Mouse (Mus musculus) midbrain, embryonic 10.5 days (tissue): ENCODE results near the gene Tead1. TPM values are rescaled to one million over a fixed set of nuclear protein-coding genes. Genes with fewer than 3 reads are reported as not detected.
"Not testable (repeated sequence)": the region's sequence is repeated elsewhere in the genome, so short reads cannot be mapped to it uniquely, and the experiment has no call there.

Source experiments
- DNase-seq: peaks from one replicate; pipeline ENCODE4 v3.0.0-alpha.2; 2017; ENCODE audit warnings: low spot score
- H3K27ac ChIP-seq: fragments of 300-500 bp; sonication (generic); replicated peaks from 2 replicates; pipeline ENCODE4 v1.5.1; 2016; ENCODE audit warnings: mild to moderate bottlenecking
- H3K27me3 ChIP-seq: fragments of 300-500 bp; sonication (generic); 2 replicates; pipeline ENCODE4 v1.6.1; 2016; ENCODE audit warnings: low read depth, mild to moderate bottlenecking; ENCODE audit not compliant: poor library complexity, severe bottlenecking
- H3K36me3 ChIP-seq: fragments of 300-500 bp; sonication (generic); 2 replicates; pipeline ENCODE4 v1.6.1; 2016; ENCODE audit warnings: mild to moderate bottlenecking, moderate library complexity
- H3K4me1 ChIP-seq: fragments of 300-500 bp; sonication (generic); 2 replicates; pipeline ENCODE4 v1.6.1; 2016
- H3K4me3 ChIP-seq: fragments of 300-500 bp; sonication (generic); 2 replicates; pipeline ENCODE4 v1.5.1; 2016; ENCODE audit warnings: mild to moderate bottlenecking, moderate library complexity
- H3K9me3 ChIP-seq: fragments of 300-500 bp; sonication (generic); replicated peaks from 2 replicates; pipeline ENCODE4 v1.6.1; 2016; ENCODE audit warnings: mild to moderate bottlenecking
- WGBS: fragments of 180-500 bp; shearing (Covaris S2); methylation state at CpG from one replicate; pipeline ENCODE4 v1.1.7; 2016; 5-methylcytosine and 5-hydroxymethylcytosine counted together
- polyA plus RNA-seq: library from polyadenylated mRNA; unstranded; fragments of >200 nt; fragmentation: Nextera tagmentation; extraction: Ambion mirVana; gene quantifications from 2 replicates; pipeline ENCODE4 v1.2.1, GENCODE M21; 2016

Gene Tead1
- polyA plus RNA-seq, 1 experiment from 2014 or later, result 17.1 TPM

DNA sequence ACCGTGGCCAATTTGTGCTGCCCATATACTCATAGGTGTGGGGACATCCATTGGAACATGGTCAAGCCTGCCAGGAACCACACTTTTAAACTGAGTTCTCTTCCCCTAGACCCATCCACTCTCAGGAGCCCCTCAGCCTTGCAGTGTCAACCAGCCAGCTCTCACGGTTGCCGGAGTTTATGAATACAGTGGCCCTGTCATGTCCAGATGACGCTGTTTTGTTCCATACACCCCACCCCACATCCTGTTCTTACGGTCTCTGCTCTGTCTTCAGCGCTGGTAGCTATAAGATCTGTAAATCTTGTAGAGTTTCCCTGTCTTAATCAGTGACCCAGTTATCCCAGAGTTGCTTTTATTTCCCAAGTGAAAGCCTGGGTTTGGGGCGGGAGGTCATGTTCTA is 222.6 kb downstream of the Tead1 start:
- Histone ChIP-seq H3K36me3 (peaks cover 77% of the 10 kb centered on the region), H3K27me3 (no peaks in the 10 kb centered on the region), H3K4me3 (no peak overlapping the region), H3K4me1 (0 out of 2 replicates have a peak, but pooled peaks cover 2% of the 10 kb centered on the region), H3K9me3 (no peaks in the 10 kb centered on the region), H3K27ac (no peak overlapping the region)
- no peak for DNase-seq
- 95% methylated on average over 7 of the region's 7 CpGs for WGBS

- 85% methylated on average over 5 of the region's 5 CpGs for WGBS
- no peak overlapping the region for H3K27ac ChIP-seq
Observed at GRCm38 (mm10) chr7:112906848-112907247, 227.7 kb downstream of the Tead1 start.

GRCm38 (mm10) chr7:112907468-112907867 is 228.3 kb downstream of the Tead1 start:
- no peaks in the 10 kb centered on the region for H3K27me3 ChIP-seq
- H3K4me3 ChIP-seq, result no peak overlapping the region
- H3K4me1 ChIP-seq, result peaks cover 25% of the 10 kb centered on the region
- 83% methylated on average over 2 of the region's 2 CpGs for WGBS
- peaks cover 22% of the 10 kb centered on the region for H3K36me3 ChIP-seq
- H3K9me3 ChIP-seq, result no peaks in the 10 kb centered on the region
- DNase-seq, result no peak
- H3K27ac ChIP-seq, result no peak overlapping the region

More at GRCm38 (mm10) chr7:112906848-112907247, 227.7 kb downstream of the Tead1 start:
- peaks cover 28% of the 10 kb centered on the region for H3K36me3 ChIP-seq
- no peak for DNase-seq
- no peak overlapping the region for H3K4me3 ChIP-seq
- H3K27me3 ChIP-seq, result no peaks in the 10 kb centered on the region
- H3K9me3 ChIP-seq, result no peaks in the 10 kb centered on the region
- peaks cover 26% of the 10 kb centered on the region for H3K4me1 ChIP-seq

GRCm38 (mm10) chr7:112909164-112909563 is 230.0 kb downstream of the Tead1 start:
- WGBS, result 86% methylated on average over 10 of the region's 10 CpGs

DNA sequence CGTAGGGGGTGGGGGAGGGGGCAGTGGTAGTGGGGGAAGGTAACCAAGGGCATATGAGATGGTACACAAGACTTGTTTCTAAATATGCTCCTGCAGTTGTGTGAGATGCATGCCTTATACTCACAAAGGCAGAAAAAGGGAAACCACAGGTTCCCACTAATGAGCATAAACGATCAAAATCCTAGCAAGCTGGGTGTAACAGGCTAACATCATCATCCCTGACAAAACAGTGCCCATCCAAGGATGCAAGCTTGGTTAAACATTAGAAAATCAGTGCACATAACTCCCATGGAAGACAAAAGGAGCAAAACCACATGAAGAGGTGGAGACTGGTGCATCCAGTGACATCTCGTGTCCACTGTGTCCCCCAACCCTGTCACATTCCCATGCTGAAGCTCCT is 233.9 kb downstream of the Tead1 start:
- H3K4me1 ChIP-seq, result peaks cover 41% of the 10 kb centered on the region
- H3K9me3 ChIP-seq, result no peaks in the 10 kb centered on the region
- H3K36me3 ChIP-seq, result no peaks in the 10 kb centered on the region
- no peak for DNase-seq
- H3K4me3 ChIP-seq, result no peak overlapping the region
- no peak overlapping the region for H3K27ac ChIP-seq
- no peaks in the 10 kb centered on the region for H3K27me3 ChIP-seq
- WGBS, result 88% methylated on average over 3 of the region's 3 CpGs

More at GRCm38 (mm10) chr7:112909164-112909563, 230.0 kb downstream of the Tead1 start:
- DNase-seq, result no peak
- peaks cover 25% of the 10 kb centered on the region for H3K4me1 ChIP-seq
- H3K9me3 ChIP-seq, result no peaks in the 10 kb centered on the region
- no peaks in the 10 kb centered on the region for H3K27me3 ChIP-seq
- no peak overlapping the region for H3K4me3 ChIP-seq
- H3K36me3 ChIP-seq, result peaks cover 5% of the 10 kb centered on the region
- no peak overlapping the region; the same call in 1 of the 2 replicates for H3K27ac ChIP-seq

DNA sequence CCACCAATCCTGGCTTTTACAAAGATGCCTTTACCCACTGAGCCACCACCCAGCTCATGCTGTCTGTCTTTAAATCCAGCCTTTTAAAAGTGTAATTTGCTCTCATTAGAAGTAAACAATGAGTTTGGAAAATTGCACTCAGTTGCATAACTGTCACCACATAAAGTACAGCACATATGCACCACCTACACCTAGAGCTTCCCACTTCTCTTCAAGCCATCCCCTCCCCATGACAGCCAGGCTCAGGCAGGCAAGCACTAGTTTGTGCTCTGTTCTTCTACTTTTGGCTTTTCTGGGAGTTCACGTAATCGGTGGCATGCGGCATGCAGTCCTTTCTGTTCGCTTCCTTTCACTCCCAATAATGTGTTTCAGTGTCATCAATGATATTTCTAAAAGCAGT is 236.5 kb downstream of the Tead1 start:
- no peak for DNase-seq
- 94% methylated on average over 4 of the region's 4 CpGs for WGBS
- Histone ChIP-seq H3K4me3 (no peak overlapping the region), H3K4me1 (peaks cover 39% of the 10 kb centered on the region), H3K36me3 (no peaks in the 10 kb centered on the region), H3K27me3 (no peaks in the 10 kb centered on the region), H3K27ac (no peak overlapping the region), H3K9me3 (no peaks in the 10 kb centered on the region)

DNA sequence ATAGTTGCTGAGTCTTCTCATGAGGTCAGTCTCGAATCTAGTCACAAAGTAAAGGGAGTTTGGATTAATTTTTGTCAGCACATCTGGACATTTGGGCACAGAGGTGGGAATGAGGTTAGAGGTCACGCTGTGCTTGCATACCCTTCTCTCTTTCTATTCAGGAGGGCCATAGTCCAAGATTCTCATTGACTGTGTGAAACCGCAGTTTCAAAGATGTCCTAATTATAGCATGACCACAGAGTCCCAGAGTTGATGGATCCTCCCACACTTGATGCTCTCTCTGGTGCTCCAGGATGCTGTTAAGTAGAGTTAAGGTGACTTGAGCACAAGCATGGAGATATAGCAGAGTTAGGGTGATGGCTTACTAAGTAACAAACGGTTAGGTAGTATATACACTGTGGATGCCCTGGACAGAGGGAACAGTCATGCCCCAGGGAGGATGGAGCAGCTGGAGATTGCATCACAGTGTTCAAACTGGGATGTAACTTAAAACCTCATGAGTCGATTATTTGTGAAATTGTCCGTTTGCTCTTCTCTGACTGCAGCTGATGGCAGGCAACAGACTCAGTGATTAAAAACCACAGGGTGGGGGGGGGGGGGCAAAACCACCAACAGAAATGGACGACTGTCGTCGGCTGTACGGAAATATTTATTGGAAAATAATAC is 238.6 kb downstream of the Tead1 start:
- Histone ChIP-seq H3K4me1 (peaks cover 44% of the 10 kb centered on the region), H3K27me3 (no peaks in the 10 kb centered on the region), H3K36me3 (no peaks in the 10 kb centered on the region), H3K9me3 (no peaks in the 10 kb centered on the region), H3K27ac (peak overlapping the region; percentile 52; the same call in 1 of the 2 replicates), H3K4me3 (no peak overlapping the region)
- 71% methylated on average over 10 of the region's 10 CpGs for WGBS
- DNase-seq, result no peak

GRCm38 (mm10) chr7:112918279-112918991 is 239.3 kb downstream of the Tead1 start:
- H3K27ac ChIP-seq, result peak overlapping the region; percentile 69
- H3K9me3 ChIP-seq, result no peaks in the 10 kb centered on the region
- WGBS, result 66% methylated on average over 22 of the region's 22 CpGs
- H3K4me1 ChIP-seq, result peaks cover 51% of the 10 kb centered on the region
- no peaks in the 10 kb centered on the region for H3K27me3 ChIP-seq
- no peak for DNase-seq
- H3K36me3 ChIP-seq, result no peaks in the 10 kb centered on the region
- H3K4me3 ChIP-seq, result no peak overlapping the region

DNA sequence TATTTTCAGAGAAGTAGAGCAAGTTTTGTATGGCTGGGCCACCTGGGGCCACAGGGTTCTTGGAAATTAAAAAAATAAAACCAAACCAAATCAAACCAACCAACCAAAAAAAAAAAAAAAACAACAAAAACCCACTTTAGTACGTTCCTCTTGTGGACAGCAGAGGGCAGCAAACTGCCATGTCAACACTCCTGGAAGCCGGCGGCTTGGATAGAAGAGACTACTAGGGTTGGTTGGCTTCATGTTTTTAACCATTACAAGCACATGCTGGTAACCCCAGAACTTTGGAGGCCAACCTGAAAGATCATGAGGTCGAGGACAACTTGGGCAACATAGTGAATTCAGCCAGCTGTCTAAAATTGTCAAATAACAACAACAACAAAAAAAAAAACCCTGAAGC is 240.7 kb downstream of the Tead1 start:
- no peak overlapping the region for H3K4me3 ChIP-seq
- 3% methylated on average over 4 of the region's 4 CpGs for WGBS
- peaks cover 5% of the 10 kb centered on the region; the same call in 1 of the 2 replicates for H3K27me3 ChIP-seq
- H3K27ac ChIP-seq, result no peak overlapping the region
- H3K36me3 ChIP-seq, result no peaks in the 10 kb centered on the region
- no peaks in the 10 kb centered on the region for H3K9me3 ChIP-seq
- H3K4me1 ChIP-seq, result peaks cover 56% of the 10 kb centered on the region
- DNase-seq, result peak; percentile 51

GRCm38 (mm10) chr7:112922801-112923200 is 243.7 kb downstream of the Tead1 start:
- Histone ChIP-seq H3K27ac (peak overlapping the region; percentile 64), H3K9me3 (no peaks in the 10 kb centered on the region), H3K36me3 (no peaks in the 10 kb centered on the region), H3K27me3 (peaks cover 5% of the 10 kb centered on the region; the same call in 1 of the 2 replicates), H3K4me1 (peaks cover 35% of the 10 kb centered on the region), H3K4me3 (no peak overlapping the region)
- no peak for DNase-seq
- 52% methylated on average over 4 of the region's 4 CpGs for WGBS

GRCm38 (mm10) chr7:112923712-112924111 is 244.6 kb downstream of the Tead1 start:
- H3K27me3 ChIP-seq, result peaks cover 5% of the 10 kb centered on the region; the same call in 1 of the 2 replicates
- no peak overlapping the region for H3K4me3 ChIP-seq
- no peaks in the 10 kb centered on the region for H3K9me3 ChIP-seq
- 74% methylated on average over 3 of the region's 3 CpGs for WGBS
- H3K36me3 ChIP-seq, result no peaks in the 10 kb centered on the region
- peak overlapping the region; percentile 64 for H3K27ac ChIP-seq
- peaks cover 25% of the 10 kb centered on the region for H3K4me1 ChIP-seq
- DNase-seq, result no peak

DNA sequence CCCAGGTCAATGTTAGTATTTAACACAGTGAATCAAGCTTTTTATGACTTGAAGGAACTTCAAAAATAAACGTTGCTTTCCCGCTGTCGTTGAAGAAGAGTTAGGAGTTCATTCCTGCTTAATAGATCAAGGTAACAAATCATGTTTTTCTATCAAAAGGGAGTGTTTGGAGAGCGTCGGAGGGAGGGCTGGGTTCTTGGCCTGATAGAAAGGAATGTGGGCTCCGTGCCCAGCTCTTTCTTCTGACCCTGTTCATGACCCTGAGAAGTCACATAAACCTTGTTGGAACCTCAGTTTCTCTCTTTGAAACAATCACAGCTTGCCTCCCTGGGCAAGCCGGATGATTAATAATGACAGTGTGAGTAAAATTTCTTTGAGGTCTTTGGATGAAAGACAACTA is 251.6 kb downstream of the Tead1 start:
- Histone ChIP-seq H3K27ac (no peak overlapping the region), H3K36me3 (no peaks in the 10 kb centered on the region), H3K4me3 (no peak overlapping the region), H3K9me3 (no peaks in the 10 kb centered on the region), H3K4me1 (peaks cover 10% of the 10 kb centered on the region), H3K27me3 (no peaks in the 10 kb centered on the region)
- no peak for DNase-seq
- 74% methylated on average over 7 of the region's 7 CpGs for WGBS

DNA sequence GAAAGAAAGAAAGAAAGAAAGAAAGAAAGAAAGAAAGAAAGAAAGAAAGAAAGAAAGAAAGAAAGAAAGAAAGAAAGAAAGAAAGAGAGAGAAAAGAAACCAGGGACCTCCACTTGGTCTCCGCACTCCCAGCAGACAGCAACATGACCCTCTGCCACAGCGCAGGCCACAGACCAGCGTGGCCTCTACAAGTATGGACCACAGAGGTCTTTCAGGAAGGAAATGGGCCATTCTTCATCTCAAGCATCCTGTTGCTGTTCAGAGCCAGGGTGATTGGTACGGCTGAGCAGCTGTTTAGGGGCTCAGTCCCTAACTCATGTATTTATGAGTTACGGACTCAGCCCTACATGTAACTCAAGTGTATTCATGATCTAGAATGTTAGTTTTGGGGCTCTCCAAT is 256.8 kb downstream of the Tead1 start:
- WGBS, result 89% methylated on average over 5 of the region's 5 CpGs
- not testable (repeated sequence) for H3K4me1 ChIP-seq, DNase-seq, H3K27ac ChIP-seq, H3K9me3 ChIP-seq, H3K36me3 ChIP-seq, H3K27me3 ChIP-seq, H3K4me3 ChIP-seq
